Mouse (Mus musculus) bone marrow macrophage, adult 2 months (primary cell): Measurements from ENCODE around the gene Ncf2. TPM values are rescaled to one million over a fixed set of nuclear protein-coding genes. Genes with fewer than 3 reads are reported as not detected.
A peak's percentile ranks its signal among the peaks of the same experiment; 100 is the strongest.

Source experiments
- H3K27ac ChIP-seq: 2 replicates; pipeline ENCODE4 v1.5.1; 2012; ENCODE audit warnings: low read depth, low read length; ENCODE audit not compliant: insufficient read depth
- H3K4me1 ChIP-seq: 2 replicates; pipeline ENCODE4 v1.6.1; 2012; ENCODE audit warnings: low read length; ENCODE audit not compliant: control insufficient read depth, insufficient read depth
- H3K4me3 ChIP-seq: 2 replicates; pipeline ENCODE4 v1.5.1; 2012; ENCODE audit warnings: mild to moderate bottlenecking, low read length, moderate library complexity; ENCODE audit not compliant: insufficient read depth
- CTCF ChIP-seq: IDR thresholded peaks from 2 replicates; pipeline ENCODE4 v1.5.1; 2012; ENCODE audit warnings: low read depth, mild to moderate bottlenecking, low read length, moderate library complexity
- POLR2A ChIP-seq: IDR thresholded peaks from 2 replicates; pipeline ENCODE4 v1.6.1; 2012; ENCODE audit warnings: mild to moderate bottlenecking, low read depth, low read length, borderline replicate concordance
- polyA plus RNA-seq: library from polyadenylated mRNA; stranded (reverse); fragments of >200 nt; gene quantifications from 2 replicates; pipeline ENCODE4 v1.2.4, GENCODE M21; 2012; ENCODE audit not compliant: missing spikeins, insufficient read depth, insufficient read length

The Ncf2 gene
- polyA plus RNA-seq, 1 experiment, result 316 TPM

DNA sequence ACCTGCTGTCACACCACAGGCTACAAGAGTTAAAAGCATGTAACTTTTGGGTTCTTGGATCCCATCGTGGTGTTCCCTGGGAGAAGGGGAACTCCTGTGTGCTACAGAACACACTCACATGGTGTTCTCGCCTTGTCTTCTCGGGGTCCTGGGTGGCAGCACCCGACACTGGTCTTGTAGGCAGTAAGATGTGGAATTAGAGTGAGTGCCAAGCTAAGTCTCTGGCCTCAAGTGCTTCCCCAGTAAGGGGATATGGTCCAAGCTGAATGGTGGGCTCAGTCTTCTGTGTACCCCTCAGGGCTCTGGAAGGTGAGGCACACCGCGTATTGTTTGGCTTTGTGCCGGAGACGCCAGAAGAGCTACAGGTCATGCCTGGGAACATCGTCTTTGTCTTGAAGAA lies 30.1 kb downstream of the Ncf2 start:
- Histone ChIP-seq H3K4me3 (no peak overlapping the region), H3K27ac (no peak overlapping the region), H3K4me1 (peaks cover 13% of the 10 kb centered on the region)
- TF ChIP-seq POLR2A, result no peak

- Histone ChIP-seq H3K4me1 (peaks cover 13% of the 10 kb centered on the region), H3K27ac (no peak overlapping the region), H3K4me3 (no peak overlapping the region)
- TF ChIP-seq CTCF (no peak), POLR2A (no peak)
These were observed 31.0 kb downstream of the Ncf2 start for GRCm38 (mm10) chr1:152831003-152831402.

GRCm38 (mm10) chr1:152831619-152832018 lies 31.6 kb downstream of the Ncf2 start:
- TF ChIP-seq CTCF (no peak), POLR2A (no peak)
- H3K4me1 ChIP-seq, result peaks cover 13% of the 10 kb centered on the region
- H3K27ac ChIP-seq, result peak overlapping the region; percentile 60
- H3K4me3 ChIP-seq, result no peak overlapping the region

- Histone ChIP-seq H3K27ac (peak overlapping the region; percentile 60), H3K4me1 (peaks cover 16% of the 10 kb centered on the region), H3K4me3 (no peak overlapping the region)
- no peak for TF ChIP-seq POLR2A
- no peak for TF ChIP-seq CTCF
These were observed 32.3 kb downstream of the Ncf2 start for GRCm38 (mm10) chr1:152832316-152832715.

- no peak overlapping the region for H3K27ac ChIP-seq
- peaks cover 28% of the 10 kb centered on the region for H3K4me1 ChIP-seq
- H3K4me3 ChIP-seq, result no peak overlapping the region
- TF ChIP-seq CTCF, result no peak
- TF ChIP-seq POLR2A, result no peak
These were observed 35.1 kb downstream of the Ncf2 start for GRCm38 (mm10) chr1:152835061-152835460.

GRCm38 (mm10) chr1:152838026-152838702 lies 38.2 kb downstream of the Ncf2 start:
- TF ChIP-seq CTCF (no peak), POLR2A (no peak)
- H3K4me3 ChIP-seq, result no peak overlapping the region
- H3K27ac ChIP-seq, result peak overlapping the region; percentile 13; the same call in 1 of the 2 replicates
- peaks cover 15% of the 10 kb centered on the region for H3K4me1 ChIP-seq

DNA sequence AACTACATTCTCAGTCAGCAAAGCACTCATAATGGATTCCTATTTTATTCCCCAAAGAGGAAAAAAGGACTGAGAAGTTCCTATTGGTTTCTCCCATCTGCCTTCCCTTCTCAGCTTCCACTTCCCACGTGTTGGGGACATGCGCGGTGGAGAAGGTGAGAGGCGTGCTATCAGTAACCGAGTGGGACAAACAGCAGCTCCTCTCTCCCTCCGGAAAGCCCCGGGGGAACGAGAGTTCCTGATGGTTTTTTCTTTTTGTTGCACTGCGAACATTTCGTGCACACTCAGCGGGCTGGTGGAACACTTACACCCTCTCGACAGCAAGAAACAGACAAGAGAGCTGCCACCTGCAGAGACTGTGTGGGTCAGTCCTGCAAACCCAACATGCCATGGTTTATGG lies 38.8 kb downstream of the Ncf2 start:
- Histone ChIP-seq H3K4me1 (peaks cover 15% of the 10 kb centered on the region), H3K27ac (no peak overlapping the region), H3K4me3 (no peak overlapping the region)
- no peak for TF ChIP-seq POLR2A
- TF ChIP-seq CTCF, result no peak

DNA sequence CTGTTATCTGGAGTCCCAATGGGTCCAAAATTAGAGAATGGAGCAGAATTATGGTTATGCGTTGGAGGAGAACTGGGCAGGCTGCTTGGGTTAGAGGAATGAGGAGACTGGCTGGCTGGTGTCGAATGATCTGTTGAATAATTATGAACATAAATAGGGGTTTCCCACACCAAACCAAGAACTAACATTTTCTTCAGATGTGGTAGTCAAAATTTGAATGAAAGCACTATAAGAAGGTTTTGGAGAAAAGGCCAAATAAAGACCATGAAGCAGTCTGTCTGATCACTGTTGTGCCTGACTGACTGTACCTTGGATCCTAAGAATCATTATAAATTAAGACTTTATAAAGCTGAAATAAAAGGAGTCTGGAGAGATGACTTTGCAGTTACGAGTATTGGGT lies 40.3 kb downstream of the Ncf2 start:
- Histone ChIP-seq H3K4me3 (no peak overlapping the region), H3K4me1 (peaks cover 15% of the 10 kb centered on the region), H3K27ac (no peak overlapping the region)
- TF ChIP-seq POLR2A (no peak), CTCF (no peak)

DNA sequence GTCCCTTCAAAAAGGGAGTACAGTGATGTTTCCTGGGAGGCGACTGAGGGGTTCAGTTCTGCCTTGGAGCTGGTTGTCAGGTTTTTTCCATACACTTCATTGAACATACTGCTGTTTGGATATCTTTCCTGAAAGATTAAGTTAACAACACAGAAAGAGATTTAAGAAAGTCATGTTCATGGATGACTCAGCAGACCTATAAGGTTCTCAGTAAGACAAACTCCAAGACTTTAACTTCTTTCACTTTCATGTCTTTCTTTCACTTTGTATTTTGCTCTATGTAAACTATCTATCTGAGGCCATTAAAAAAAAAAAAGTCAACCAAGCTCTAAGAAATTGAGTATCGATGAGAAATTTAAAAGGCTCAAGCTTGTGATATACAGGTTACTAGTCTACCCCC lies 41.1 kb downstream of the Ncf2 start:
- Histone ChIP-seq H3K4me3 (no peak overlapping the region), H3K4me1 (peaks cover 15% of the 10 kb centered on the region), H3K27ac (no peak overlapping the region)
- TF ChIP-seq POLR2A (no peak), CTCF (no peak)

DNA sequence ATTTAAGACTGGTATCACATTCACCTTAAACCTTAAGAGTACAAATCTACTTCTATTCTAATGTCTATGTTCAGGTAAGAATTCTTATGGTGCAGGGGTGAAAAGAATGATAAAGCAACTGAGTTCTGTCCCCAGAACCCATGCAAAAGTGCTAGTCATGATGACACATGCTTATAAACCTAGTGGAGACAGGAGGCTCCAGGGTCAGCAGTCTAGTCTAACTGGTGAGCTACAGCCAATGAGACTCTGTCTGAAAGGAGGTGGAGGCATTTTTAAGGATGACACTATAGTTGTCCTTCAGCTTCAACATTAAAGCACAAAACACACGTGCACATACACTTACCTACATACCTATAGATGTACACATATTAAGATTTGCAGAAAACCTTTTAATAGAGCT lies 44.6 kb downstream of the Ncf2 start:
- no peak overlapping the region for H3K4me3 ChIP-seq
- H3K27ac ChIP-seq, result no peak overlapping the region
- TF ChIP-seq CTCF (no peak), POLR2A (no peak)
- H3K4me1 ChIP-seq, result no peaks in the 10 kb centered on the region

DNA sequence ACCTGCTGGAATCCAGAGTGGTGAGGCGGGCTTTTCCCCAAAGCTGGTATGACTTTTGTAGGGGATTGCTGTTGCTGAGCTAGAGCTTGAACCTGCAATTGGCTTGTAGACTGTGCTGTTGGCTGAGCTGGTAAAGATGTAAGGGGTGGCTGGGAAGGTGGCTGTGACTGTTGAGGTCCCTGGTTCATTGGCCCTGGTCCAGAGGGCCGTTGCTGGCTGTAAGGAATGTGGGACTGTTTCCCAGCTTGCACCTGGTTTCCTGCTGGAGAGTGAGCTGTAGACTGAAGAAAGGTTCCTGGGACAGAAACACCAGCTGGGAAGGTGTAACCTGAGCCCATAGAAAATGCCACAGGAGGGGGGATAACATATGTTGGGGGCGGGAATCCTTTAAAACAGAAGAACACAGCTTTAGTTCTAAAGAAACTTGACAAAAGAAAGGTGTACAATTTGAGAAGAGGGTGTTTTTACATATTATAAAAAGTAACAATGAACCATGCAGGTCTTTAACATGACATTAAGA lies 45.3 kb downstream of the Ncf2 start:
- Histone ChIP-seq H3K4me3 (no peak overlapping the region), H3K4me1 (no peaks in the 10 kb centered on the region), H3K27ac (no peak overlapping the region)
- TF ChIP-seq POLR2A (no peak), CTCF (no peak)
